Mouse (Mus musculus) embryonic facial prominence, embryonic 12.5 days (tissue): Measurements from ENCODE around the gene Trp73. TPM values are rescaled to one million over a fixed set of nuclear protein-coding genes. Genes with fewer than 3 reads are reported as not detected.

Experiments used
- ATAC-seq: fragments of 200-750 bp; cut with Nextera tagmentation; 2 replicates; pipeline ENCODE4 v1.8.0; 2017; ENCODE audit not compliant: insufficient number of reproducible peaks, insufficient read depth, low FRiP score, low TSS enrichment
- H3K27ac ChIP-seq: fragments of 300-500 bp; sonication (generic); 2 replicates; pipeline ENCODE4 v1.5.1; 2016; ENCODE audit warnings: mild to moderate bottlenecking
- H3K27me3 ChIP-seq: fragments of 300-500 bp; sonication (generic); 2 replicates; pipeline ENCODE4 v1.6.1; 2016; ENCODE audit warnings: mild to moderate bottlenecking, moderate library complexity
- H3K36me3 ChIP-seq: fragments of 300-500 bp; sonication (generic); 2 replicates; pipeline ENCODE4 v1.6.1; 2016; ENCODE audit warnings: mild to moderate bottlenecking
- H3K4me1 ChIP-seq: fragments of 300-500 bp; sonication (generic); 2 replicates; pipeline ENCODE4 v1.6.1; 2016
- H3K4me2 ChIP-seq: fragments of 300-500 bp; sonication (generic); replicated peaks from 2 replicates; pipeline ENCODE4 v1.6.1; 2016; ENCODE audit warnings: mild to moderate bottlenecking, moderate library complexity
- H3K4me3 ChIP-seq: fragments of 300-500 bp; sonication (generic); 2 replicates; pipeline ENCODE4 v1.5.1; 2016; ENCODE audit warnings: mild to moderate bottlenecking
- H3K9ac ChIP-seq: fragments of 300-500 bp; sonication (generic); 2 replicates; pipeline ENCODE4 v1.6.1; 2016; ENCODE audit warnings: mild to moderate bottlenecking, moderate library complexity
- H3K9me3 ChIP-seq: fragments of 300-500 bp; sonication (generic); 2 replicates; pipeline ENCODE4 v1.6.1; 2016; ENCODE audit warnings: mild to moderate bottlenecking, moderate library complexity
- WGBS: fragments of 180-500 bp; shearing (Covaris S2); methylation state at CpG from one replicate; pipeline ENCODE4 v1.1.7; 2016; 5-methylcytosine and 5-hydroxymethylcytosine counted together
- polyA plus RNA-seq: library from polyadenylated mRNA; unstranded; fragments of >200 nt; fragmentation: Nextera tagmentation; extraction: Ambion mirVana; gene quantifications from 2 replicates; pipeline ENCODE4 v1.2.1, GENCODE M21; 2016

Gene Trp73
- polyA plus RNA-seq = 1.5 and 2.3 TPM in 2 replicates

- Histone ChIP-seq H3K36me3 (no peaks in the 10 kb centered on the region), H3K9me3 (no peaks in the 10 kb centered on the region), H3K27ac (no peak within 1 kb of the TSS), H3K4me1 (peaks cover 26% of the 10 kb centered on the region), H3K27me3 (peaks cover 70% of the 10 kb centered on the region), H3K9ac (peak within 1 kb of the TSS; percentile 65), H3K4me3 (peak within 1 kb of the TSS; percentile 50), H3K4me2 (peak within 1 kb of the TSS; percentile 94)
- no peak for ATAC-seq
- WGBS = 0% methylated on average over 4 of the region's 4 CpGs
Measured at GRCm38 (mm10) chr4:154140182-154140212, at the start of gene Trp73. Gene Trp73 (minus strand): TSS chr4:154140208.

- H3K27me3 ChIP-seq = no peaks in the 10 kb centered on the region
- no peak overlapping the region for H3K4me3 ChIP-seq
- no peak overlapping the region for H3K4me2 ChIP-seq
- no peak overlapping the region for H3K9ac ChIP-seq
- H3K4me1 ChIP-seq = peaks cover 8% of the 10 kb centered on the region; the same call in 1 of the 2 replicates
- 0 out of 2 replicates have a peak overlapping the region, but pooled peaks have one; percentile 27 for H3K27ac ChIP-seq
- H3K9me3 ChIP-seq = no peaks in the 10 kb centered on the region
- no peak for ATAC-seq
- WGBS = 70% methylated on average over 8 of the region's 8 CpGs
- H3K36me3 ChIP-seq = peaks cover 7% of the 10 kb centered on the region; the same call in 1 of the 2 replicates
Measured at GRCm38 (mm10) chr4:154188948-154189347, 48.9 kb upstream of the Trp73 start.

GRCm38 (mm10) chr4:154186002-154186537, 46.1 kb upstream of the Trp73 start:
- H3K4me3 ChIP-seq = no peak overlapping the region
- no peaks in the 10 kb centered on the region for H3K27me3 ChIP-seq
- no peak overlapping the region for H3K4me2 ChIP-seq
- 0 out of 2 replicates have a peak, but pooled peaks cover 6% of the 10 kb centered on the region for H3K36me3 ChIP-seq
- 79% methylated on average over 11 of the region's 11 CpGs for WGBS
- no peak overlapping the region for H3K27ac ChIP-seq
- H3K9ac ChIP-seq = no peak overlapping the region
- no peak for ATAC-seq
- H3K4me1 ChIP-seq = peaks cover 8% of the 10 kb centered on the region; the same call in 1 of the 2 replicates
- H3K9me3 ChIP-seq = no peaks in the 10 kb centered on the region

- peaks cover 8% of the 10 kb centered on the region; the same call in 1 of the 2 replicates for H3K4me1 ChIP-seq
- no peak for ATAC-seq
- no peaks in the 10 kb centered on the region for H3K27me3 ChIP-seq
- H3K27ac ChIP-seq = no peak overlapping the region
- H3K36me3 ChIP-seq = 0 out of 2 replicates have a peak, but pooled peaks cover 5% of the 10 kb centered on the region
- WGBS = 81% methylated on average over 5 of the region's 5 CpGs
- H3K4me2 ChIP-seq = no peak overlapping the region
- H3K4me3 ChIP-seq = no peak overlapping the region
- H3K9me3 ChIP-seq = no peaks in the 10 kb centered on the region
- no peak overlapping the region for H3K9ac ChIP-seq
Measured at GRCm38 (mm10) chr4:154185001-154185400, 45.0 kb upstream of the Trp73 start.

GRCm38 (mm10) chr4:154183566-154183965, 43.6 kb upstream of the Trp73 start:
- no peak overlapping the region for H3K4me3 ChIP-seq
- H3K27me3 ChIP-seq = no peaks in the 10 kb centered on the region
- no peak overlapping the region for H3K4me2 ChIP-seq
- no peak for ATAC-seq
- H3K4me1 ChIP-seq = 0 out of 2 replicates have a peak, but pooled peaks cover 1% of the 10 kb centered on the region
- 84% methylated on average over 5 of the region's 5 CpGs for WGBS
- no peak overlapping the region for H3K9ac ChIP-seq
- no peaks in the 10 kb centered on the region for H3K9me3 ChIP-seq
- H3K36me3 ChIP-seq = peaks cover 10% of the 10 kb centered on the region; the same call in 1 of the 2 replicates
- H3K27ac ChIP-seq = no peak overlapping the region

GRCm38 (mm10) chr4:154181001-154181400, 41.0 kb upstream of the Trp73 start:
- Histone ChIP-seq H3K36me3 (peaks cover 18% of the 10 kb centered on the region; the same call in 1 of the 2 replicates), H3K27ac (no peak overlapping the region), H3K4me3 (no peak overlapping the region), H3K9me3 (no peaks in the 10 kb centered on the region), H3K4me2 (no peak overlapping the region), H3K27me3 (no peaks in the 10 kb centered on the region), H3K9ac (no peak overlapping the region), H3K4me1 (no peaks in the 10 kb centered on the region)
- no peak for ATAC-seq
- WGBS = 91% methylated on average over 7 of the region's 7 CpGs

GRCm38 (mm10) chr4:154177257-154177656, 37.2 kb upstream of the Trp73 start:
- H3K36me3 ChIP-seq = peaks cover 14% of the 10 kb centered on the region; the same call in 1 of the 2 replicates
- H3K9ac ChIP-seq = no peak overlapping the region
- H3K27me3 ChIP-seq = peaks cover 7% of the 10 kb centered on the region; the same call in 1 of the 2 replicates
- H3K4me2 ChIP-seq = no peak overlapping the region
- H3K9me3 ChIP-seq = no peaks in the 10 kb centered on the region
- WGBS = 44% methylated on average over 8 of the region's 8 CpGs
- no peak for ATAC-seq
- peaks cover 20% of the 10 kb centered on the region for H3K4me1 ChIP-seq
- H3K27ac ChIP-seq = no peak overlapping the region
- H3K4me3 ChIP-seq = no peak overlapping the region

- Histone ChIP-seq H3K9ac (peak overlapping the region; percentile 68), H3K36me3 (no peaks in the 10 kb centered on the region), H3K9me3 (no peaks in the 10 kb centered on the region), H3K4me2 (peak overlapping the region; percentile 93), H3K4me1 (peaks cover 44% of the 10 kb centered on the region), H3K27ac (peak overlapping the region; percentile 54; the same call in 1 of the 2 replicates), H3K4me3 (peak overlapping the region; percentile 65), H3K27me3 (peaks cover 27% of the 10 kb centered on the region)
- ATAC-seq = no peak
- WGBS = 30% methylated on average over 13 of the region's 13 CpGs
Measured at GRCm38 (mm10) chr4:154171931-154172604, 32.1 kb upstream of the Trp73 start.

GRCm38 (mm10) chr4:154171151-154171930, 31.3 kb upstream of the Trp73 start:
- Histone ChIP-seq H3K36me3 (no peaks in the 10 kb centered on the region), H3K9me3 (no peaks in the 10 kb centered on the region), H3K27me3 (peaks cover 27% of the 10 kb centered on the region), H3K4me3 (peak overlapping the region; percentile 65), H3K9ac (peak overlapping the region; percentile 68), H3K4me1 (peaks cover 44% of the 10 kb centered on the region), H3K4me2 (peak overlapping the region; percentile 93), H3K27ac (peak overlapping the region; percentile 75)
- ATAC-seq = 0 out of 2 replicates have a peak, but pooled peaks have one; percentile 7
- WGBS = under 1% methylated on average over 37 of the region's 37 CpGs

GRCm38 (mm10) chr4:154170506-154171150, 30.6 kb upstream of the Trp73 start, which contains the start of gene Megf6:
Gene Megf6 (plus strand): TSS chr4:154170730.
- peak within 1 kb of the TSS; percentile 68 for H3K9ac ChIP-seq
- peaks cover 27% of the 10 kb centered on the region for H3K27me3 ChIP-seq
- H3K4me2 ChIP-seq = peak within 1 kb of the TSS; percentile 93
- peaks cover 40% of the 10 kb centered on the region for H3K4me1 ChIP-seq
- no peaks in the 10 kb centered on the region for H3K9me3 ChIP-seq
- under 1% methylated on average over 53 of the region's 61 CpGs for WGBS
- H3K4me3 ChIP-seq = peak within 1 kb of the TSS; percentile 65
- peak; percentile 65 for ATAC-seq
- H3K27ac ChIP-seq = peak within 1 kb of the TSS; percentile 75
- no peaks in the 10 kb centered on the region for H3K36me3 ChIP-seq

- 1% methylated on average over 15 of the region's 15 CpGs for WGBS
- peak; percentile 12; the same call in 1 of the 2 replicates for ATAC-seq
- H3K27ac ChIP-seq = no peak overlapping the region
- H3K4me1 ChIP-seq = peaks cover 36% of the 10 kb centered on the region
- H3K27me3 ChIP-seq = peaks cover 27% of the 10 kb centered on the region
- peak overlapping the region; percentile 93 for H3K4me2 ChIP-seq
- no peaks in the 10 kb centered on the region for H3K36me3 ChIP-seq
- H3K9ac ChIP-seq = peak overlapping the region; percentile 28; the same call in 1 of the 2 replicates
- no peaks in the 10 kb centered on the region for H3K9me3 ChIP-seq
- H3K4me3 ChIP-seq = peak overlapping the region; percentile 65
Measured at GRCm38 (mm10) chr4:154170021-154170420, 30.0 kb upstream of the Trp73 start.
